Mouse (Mus musculus) thymus, adult 2 months (tissue): ENCODE measurements around the gene Ppp1r13b. TPM values are rescaled to one million over a fixed set of nuclear protein-coding genes. Genes with fewer than 3 reads are reported as not detected.

Experiments
- DNase-seq: peaks from one replicate; pipeline ENCODE4 v3.0.0; 2021
- H3K27ac ChIP-seq: fragments of 200-500 bp; 2 replicates; pipeline ENCODE4 v1.5.1; 2012; ENCODE audit warnings: low read length, control low read depth; ENCODE audit not compliant: control insufficient read depth, insufficient read depth
- H3K27me3 ChIP-seq: fragments of 200-500 bp; 2 replicates; pipeline ENCODE4 v1.6.1; 2012; ENCODE audit warnings: mild to moderate bottlenecking, low read length, moderate library complexity, mixed read lengths; ENCODE audit not compliant: control insufficient read depth, insufficient read depth
- H3K36me3 ChIP-seq: fragments of 200-500 bp; 2 replicates; pipeline ENCODE4 v1.6.1; 2012; ENCODE audit warnings: mild to moderate bottlenecking, low read length, moderate library complexity; ENCODE audit not compliant: control insufficient read depth, insufficient read depth
- H3K4me1 ChIP-seq: fragments of 200-500 bp; replicated peaks from 2 replicates; pipeline ENCODE4 v1.6.1; 2012; ENCODE audit warnings: low read length; ENCODE audit not compliant: control insufficient read depth, insufficient read depth
- H3K4me3 ChIP-seq: fragments of 200-500 bp; 2 replicates; pipeline ENCODE4 v1.5.1; 2012; ENCODE audit warnings: mild to moderate bottlenecking, low read length, control low read depth, moderate library complexity; ENCODE audit not compliant: control insufficient read depth, insufficient read depth
- CTCF ChIP-seq: fragments of 200-500 bp; IDR thresholded peaks from 2 replicates; pipeline ENCODE4 v1.5.1; 2012; ENCODE audit warnings: mild to moderate bottlenecking, control low read depth, low read length, moderate library complexity, borderline replicate concordance; ENCODE audit not compliant: control insufficient read depth, poor library complexity, insufficient read depth; ENCODE audit errors: extremely low read depth
- POLR2A ChIP-seq: fragments of 200-500 bp; IDR thresholded peaks from 2 replicates; pipeline ENCODE4 v1.6.1; 2012; ENCODE audit warnings: mild to moderate bottlenecking, low read length, control low read depth, moderate library complexity; ENCODE audit not compliant: control insufficient read depth, poor library complexity, insufficient read depth; ENCODE audit errors: extremely low read depth
- WGBS: fragments of 180-500 bp; shearing (Covaris S2); methylation state at CpG from one replicate; pipeline ENCODE4 v1.1.7; 2018; 5-methylcytosine and 5-hydroxymethylcytosine counted together
- polyA plus RNA-seq: library from polyadenylated mRNA; depleted of rRNA; stranded (reverse); fragments of >200 nt; gene quantifications from 2 replicates; pipeline ENCODE4 v1.2.3, GENCODE M21; 2012

Ppp1r13b gene
- polyA plus RNA-seq, 1 experiment: 30.1 TPM

DNA sequence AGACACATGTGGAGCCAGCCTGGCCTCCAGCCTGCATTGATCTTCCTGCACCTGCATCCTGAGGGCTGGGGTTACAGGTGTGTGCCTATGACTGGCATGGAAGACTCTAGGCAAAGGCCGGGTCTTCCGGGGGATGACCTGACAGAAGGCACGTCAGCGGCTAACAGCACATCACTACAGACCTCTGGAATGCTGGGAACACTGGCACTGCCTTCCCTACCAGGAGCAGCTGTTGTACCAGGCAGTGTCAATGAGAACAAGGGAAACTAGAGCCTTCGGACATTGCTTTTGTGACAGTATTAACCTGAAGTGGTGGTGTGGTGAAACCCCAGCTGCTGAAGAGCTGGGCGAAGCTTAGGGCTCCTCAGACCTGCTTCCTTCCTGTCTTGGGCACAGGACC is 99.1 kb downstream of the Ppp1r13b start:
- H3K36me3 ChIP-seq: peaks cover 25% of the 10 kb centered on the region
- H3K4me3 ChIP-seq: no peak overlapping the region
- no peak for DNase-seq
- no peak overlapping the region for H3K27ac ChIP-seq
- 86% methylated on average over 6 of the region's 6 CpGs for WGBS
- peaks cover 22% of the 10 kb centered on the region for H3K4me1 ChIP-seq
- no peaks in the 10 kb centered on the region for H3K27me3 ChIP-seq
- no peak for TF ChIP-seq CTCF
- TF ChIP-seq POLR2A: no peak

GRCm38 (mm10) chr12:111803538-111803937 is 104.4 kb downstream of the Ppp1r13b start:
- no peak for DNase-seq
- Histone ChIP-seq H3K27me3 (no peaks in the 10 kb centered on the region), H3K4me3 (no peak overlapping the region), H3K27ac (no peak overlapping the region), H3K36me3 (peaks cover 25% of the 10 kb centered on the region), H3K4me1 (no peaks in the 10 kb centered on the region)
- WGBS: 90% methylated on average over 5 of the region's 5 CpGs
- no peak for TF ChIP-seq POLR2A
- TF ChIP-seq CTCF: no peak

DNA sequence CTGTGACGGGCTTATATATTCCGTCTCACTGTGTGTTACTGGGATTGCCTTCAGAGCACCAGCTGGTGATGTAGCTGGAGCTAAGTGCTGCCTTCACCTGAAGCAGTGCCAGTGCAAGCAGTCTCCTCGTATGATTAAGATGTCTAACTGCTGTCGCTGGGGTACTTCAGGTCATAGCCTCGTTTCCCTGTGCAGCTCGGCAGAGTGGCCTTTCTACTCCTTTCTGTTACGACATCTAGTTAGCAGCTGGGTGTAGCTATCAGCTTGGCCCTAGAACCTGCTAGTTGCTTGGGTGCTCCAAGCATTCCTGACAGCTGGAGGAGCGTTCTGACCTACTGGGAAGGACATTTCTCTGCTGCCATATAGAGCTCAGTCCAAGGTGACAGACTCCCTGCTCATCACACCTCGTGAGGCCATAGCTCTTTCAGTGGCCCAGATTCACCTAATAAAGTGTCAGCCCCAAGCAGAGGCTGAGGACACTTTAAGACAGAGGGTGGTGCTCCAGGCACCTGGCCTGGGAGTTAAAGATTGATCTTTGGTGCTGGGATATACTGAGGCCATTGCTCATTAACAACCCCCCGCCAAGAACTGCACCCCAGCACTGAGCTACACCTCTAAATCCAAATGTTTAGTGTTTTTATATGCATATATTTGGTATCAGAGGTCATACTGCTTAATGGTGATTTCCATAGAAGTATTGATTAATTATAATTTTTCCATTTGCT is 107.3 kb downstream of the Ppp1r13b start:
- no peaks in the 10 kb centered on the region for H3K27me3 ChIP-seq
- DNase-seq: no peak
- H3K36me3 ChIP-seq: peaks cover 6% of the 10 kb centered on the region
- TF ChIP-seq POLR2A: no peak
- TF ChIP-seq CTCF: no peak
- H3K4me3 ChIP-seq: no peak overlapping the region
- H3K27ac ChIP-seq: no peak overlapping the region
- WGBS: 93% methylated on average over 10 of the region's 10 CpGs
- no peaks in the 10 kb centered on the region for H3K4me1 ChIP-seq

DNA sequence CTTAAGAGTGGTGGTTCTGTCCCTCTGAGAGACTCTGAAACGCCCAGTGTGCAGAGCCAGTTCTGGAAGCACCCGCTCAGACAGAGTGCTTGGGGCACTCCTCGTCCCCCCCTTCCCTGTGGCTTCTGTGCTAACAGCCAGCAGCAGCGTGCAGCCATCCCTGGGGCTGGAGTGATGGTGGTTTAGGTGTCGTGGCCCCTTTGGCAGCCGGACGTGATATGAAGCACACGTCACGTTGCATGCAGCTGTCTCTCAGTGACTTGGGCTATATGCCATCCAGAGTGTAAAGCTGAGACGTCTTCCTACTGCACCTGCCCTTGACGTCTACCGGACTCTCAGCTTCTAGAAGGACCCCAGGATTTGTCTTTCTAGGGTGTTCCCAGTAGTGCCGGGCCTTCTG is 109.4 kb downstream of the Ppp1r13b start:
- Histone ChIP-seq H3K27me3 (no peaks in the 10 kb centered on the region), H3K4me3 (no peak overlapping the region), H3K4me1 (no peaks in the 10 kb centered on the region), H3K36me3 (peaks cover 4% of the 10 kb centered on the region; the same call in 1 of the 2 replicates), H3K27ac (no peak overlapping the region)
- TF ChIP-seq POLR2A: no peak
- TF ChIP-seq CTCF: no peak
- WGBS: 96% methylated on average over 13 of the region's 13 CpGs
- no peak for DNase-seq

GRCm38 (mm10) chr12:111797251-111797650 is 110.7 kb downstream of the Ppp1r13b start:
- WGBS: 92% methylated on average over 8 of the region's 8 CpGs
- H3K4me3 ChIP-seq: no peak overlapping the region
- H3K27ac ChIP-seq: no peak overlapping the region
- peaks cover 10% of the 10 kb centered on the region; the same call in 1 of the 2 replicates for H3K36me3 ChIP-seq
- H3K27me3 ChIP-seq: no peaks in the 10 kb centered on the region
- H3K4me1 ChIP-seq: no peaks in the 10 kb centered on the region
- TF ChIP-seq POLR2A: no peak
- TF ChIP-seq CTCF: no peak
- no peak for DNase-seq

GRCm38 (mm10) chr12:111795180-111795895 is 112.6 kb downstream of the Ppp1r13b start:
- no peaks in the 10 kb centered on the region for H3K27me3 ChIP-seq
- no peak overlapping the region for H3K4me3 ChIP-seq
- TF ChIP-seq CTCF: no peak
- TF ChIP-seq POLR2A: no peak
- peaks cover 11% of the 10 kb centered on the region; the same call in 1 of the 2 replicates for H3K36me3 ChIP-seq
- 96% methylated on average over 28 of the region's 28 CpGs for WGBS
- no peak for DNase-seq
- H3K4me1 ChIP-seq: no peaks in the 10 kb centered on the region
- H3K27ac ChIP-seq: no peak overlapping the region
